Mouse (Mus musculus) intestine, embryonic 15.5 days (tissue): ENCODE measurements around the gene Srf. TPM values are rescaled to one million over a fixed set of nuclear protein-coding genes. Genes with fewer than 3 reads are reported as not detected.

ENCODE experiments used
- ATAC-seq: fragments of 200-750 bp; cut with Nextera tagmentation; 2 replicates; pipeline ENCODE4 v1.8.0; 2017; ENCODE audit warnings: moderate TSS enrichment, moderate library complexity
- H3K27ac ChIP-seq: fragments of 300-500 bp; sonication (generic); 2 replicates; pipeline ENCODE4 v1.5.1; 2015; ENCODE audit warnings: mild to moderate bottlenecking, inconsistent platforms
- H3K27me3 ChIP-seq: fragments of 300-500 bp; sonication (generic); replicated peaks from 2 replicates; pipeline ENCODE4 v1.6.1; 2015; ENCODE audit warnings: inconsistent platforms
- H3K36me3 ChIP-seq: fragments of 300-500 bp; sonication (generic); 2 replicates; pipeline ENCODE4 v1.6.1; 2015; ENCODE audit warnings: inconsistent platforms
- H3K4me1 ChIP-seq: fragments of 300-500 bp; sonication (generic); replicated peaks from 2 replicates; pipeline ENCODE4 v1.6.1; 2015; ENCODE audit warnings: inconsistent platforms
- H3K4me2 ChIP-seq: fragments of 300-500 bp; sonication (generic); replicated peaks from 2 replicates; pipeline ENCODE4 v1.6.1; 2015; ENCODE audit warnings: mild to moderate bottlenecking, inconsistent platforms
- H3K4me3 ChIP-seq: fragments of 300-500 bp; sonication (generic); replicated peaks from 2 replicates; pipeline ENCODE4 v1.5.1; 2015; ENCODE audit warnings: inconsistent platforms
- H3K9ac ChIP-seq: fragments of 300-500 bp; sonication (generic); 2 replicates; pipeline ENCODE4 v1.6.1; 2015; ENCODE audit warnings: inconsistent platforms
- H3K9me3 ChIP-seq: fragments of 300-500 bp; sonication (generic); 2 replicates; pipeline ENCODE4 v1.6.1; 2016; ENCODE audit warnings: inconsistent platforms
- WGBS: fragments of 180-500 bp; shearing (Covaris S2); methylation state at CpG from one replicate; pipeline ENCODE4 v1.1.7; 2015; 5-methylcytosine and 5-hydroxymethylcytosine counted together
- polyA plus RNA-seq: library from polyadenylated mRNA; unstranded; fragments of >200 nt; fragmentation: Nextera tagmentation; extraction: Ambion mirVana; gene quantifications from 2 replicates; pipeline ENCODE4 v1.2.1, GENCODE M21; 2015

Gene Srf
- polyA plus RNA-seq, 1 experiment from 2014 or later = 7.6 TPM

DNA sequence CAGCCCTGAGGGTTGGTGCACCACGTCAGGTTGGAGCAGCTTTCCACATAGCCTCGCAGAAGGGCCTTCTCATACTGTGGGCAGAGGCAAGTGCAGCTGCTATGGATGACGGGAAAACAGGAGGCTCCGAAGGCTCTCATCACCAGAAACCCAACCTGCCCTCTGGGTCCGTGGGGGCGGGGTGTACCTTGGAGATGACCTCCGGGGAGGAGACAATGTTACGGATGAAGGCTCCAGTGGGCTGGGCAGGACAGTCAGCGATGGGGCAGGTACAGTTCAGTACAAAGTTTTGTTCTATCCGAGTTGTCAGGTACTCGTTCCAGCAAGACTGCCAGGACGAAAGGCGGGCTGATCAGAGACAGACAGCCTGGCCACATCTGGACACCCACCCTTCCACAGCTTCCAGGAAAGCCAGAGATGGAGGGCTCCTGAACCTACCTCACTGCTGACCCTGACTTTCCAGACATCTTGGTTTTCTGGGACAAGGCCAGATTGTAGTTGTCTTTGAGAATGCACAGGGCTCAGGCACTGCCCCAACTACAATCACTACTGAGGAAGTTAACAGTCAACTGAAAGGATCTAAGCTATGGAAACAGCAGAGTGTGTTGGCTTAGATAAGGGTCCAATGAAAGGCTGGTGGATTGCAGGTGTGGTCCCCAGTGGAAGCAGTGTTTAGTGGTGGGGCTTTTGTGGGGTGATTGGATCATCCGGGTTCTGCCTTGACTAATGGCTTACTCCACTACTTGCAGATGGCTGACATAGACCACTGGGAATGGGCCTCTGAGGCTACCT lies 51.9 kb downstream of the Srf start:
- no peak for ATAC-seq
- Histone ChIP-seq H3K4me2 (no peak overlapping the region), H3K4me1 (no peaks in the 10 kb centered on the region), H3K9me3 (no peaks in the 10 kb centered on the region), H3K27ac (no peak overlapping the region), H3K27me3 (no peaks in the 10 kb centered on the region), H3K9ac (no peak overlapping the region), H3K4me3 (no peak overlapping the region), H3K36me3 (no peaks in the 10 kb centered on the region)
- 78% methylated on average over 14 of the region's 14 CpGs for WGBS

DNA sequence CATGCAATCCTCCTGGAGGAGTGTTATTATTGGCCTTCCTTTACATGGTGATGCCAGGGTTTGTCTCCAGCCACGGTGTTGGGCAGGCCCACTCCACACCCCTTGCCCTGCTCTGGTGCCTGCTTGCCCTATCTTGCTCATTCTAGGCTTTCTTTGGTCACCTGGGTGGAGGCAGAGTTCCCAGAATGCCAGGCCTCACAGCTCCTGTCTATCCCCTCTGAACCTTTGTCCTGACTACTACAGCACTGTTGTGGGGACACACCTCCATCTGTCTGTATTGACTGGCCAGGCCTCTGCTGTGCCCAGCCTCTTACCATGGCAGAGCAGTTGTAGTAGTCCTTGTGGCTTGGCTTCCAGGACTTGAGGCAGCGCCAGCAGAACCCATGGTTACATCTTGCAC lies 53.2 kb downstream of the Srf start:
- Histone ChIP-seq H3K27ac (no peak overlapping the region), H3K4me3 (no peak overlapping the region), H3K4me1 (peaks cover under 1% of the 10 kb centered on the region; the same call in 1 of the 2 replicates), H3K27me3 (no peaks in the 10 kb centered on the region), H3K4me2 (no peak overlapping the region), H3K9me3 (no peaks in the 10 kb centered on the region), H3K36me3 (no peaks in the 10 kb centered on the region), H3K9ac (no peak overlapping the region)
- WGBS = 94% methylated on average over 2 of the region's 2 CpGs
- ATAC-seq = no peak

Other genes starting within 250 kb of the Srf start
- gene Abcc10, start 227.8 kb downstream of the Srf start, polyA plus RNA-seq = 6.3 and 7.4 TPM in 2 replicates
- gene Zfp318, start 172.4 kb downstream of the Srf start, polyA plus RNA-seq = 6.6 and 7.1 TPM in 2 replicates
- 0.92 TPM in 1 of 2 replicates, not detected in the other for gene Crip3, start 127.2 kb downstream of the Srf start, polyA plus RNA-seq
- not detected in 2 replicates for gene Slc22a7, start 117.7 kb downstream of the Srf start, polyA plus RNA-seq
- 0.24 and 0.26 TPM in 2 replicates for gene Ttbk1, start 68.5 kb downstream of the Srf start, polyA plus RNA-seq
- 48.7 and 48.9 TPM in 2 replicates for gene Dnph1, start 59.5 kb downstream of the Srf start, polyA plus RNA-seq
- gene Cul9, start 9.8 kb downstream of the Srf start, polyA plus RNA-seq = 2.8 and 3.4 TPM in 2 replicates
- gene Ptk7, start 73.3 kb upstream of the Srf start, polyA plus RNA-seq = 61.8 and 66.2 TPM in 2 replicates
- gene Klc4, start 89.8 kb upstream of the Srf start, polyA plus RNA-seq = 64.6 and 73.2 TPM in 2 replicates
- gene Mrpl2, start 90.1 kb upstream of the Srf start, polyA plus RNA-seq = 148 and 156 TPM in 2 replicates
- 41.1 and 45.7 TPM in 2 replicates for gene Cul7, start 94.2 kb upstream of the Srf start, polyA plus RNA-seq
- 56.4 and 58.4 TPM in 2 replicates for gene Rrp36, start 118.2 kb upstream of the Srf start, polyA plus RNA-seq
- gene Mea1, start 122.6 kb upstream of the Srf start, polyA plus RNA-seq = 133 and 151 TPM in 2 replicates
- 104 and 107 TPM in 2 replicates for gene Klhdc3, start 124.7 kb upstream of the Srf start, polyA plus RNA-seq
- gene Ppp2r5d, start 148.9 kb upstream of the Srf start, polyA plus RNA-seq = 71.8 and 79.9 TPM in 2 replicates
- 22.6 and 24.8 TPM in 2 replicates for gene Pex6, start 155.3 kb upstream of the Srf start, polyA plus RNA-seq
- gene Gnmt, start 173.0 kb upstream of the Srf start, polyA plus RNA-seq = 3.2 and 9.0 TPM in 2 replicates
- 73.9 and 74.9 TPM in 2 replicates for gene Cnpy3, start 196.0 kb upstream of the Srf start, polyA plus RNA-seq
- 0.40 and 0.56 TPM in 2 replicates for gene Ptcra, start 207.5 kb upstream of the Srf start, polyA plus RNA-seq
- 81.1 and 96.9 TPM in 2 replicates for gene 2310039H08Rik, start 216.5 kb upstream of the Srf start, polyA plus RNA-seq
- gene Rpl7l1, start 226.5 kb upstream of the Srf start, polyA plus RNA-seq = 149 and 167 TPM in 2 replicates